Mouse (Mus musculus) B cell, adult 2 months (primary cell): ENCODE measurements at regions not wholly inside any gene's neighbourhood (a gene's known extent, or its start where the extent isn't known, plus 50 kb on each side); places are given as distances from the start of the nearest gene placed in this dataset.

Source experiments
- DNase-seq, 2 experiments: peaks; one replicate each; pipeline ENCODE4 v3.0.0; 2022

- DNase-seq, result no peak
Observed at GRCm38 (mm10) chr17:62058016-62058415, 823.1 kb downstream of the Efna5 start.

GRCm38 (mm10) chr17:62054801-62055200, 826.3 kb downstream of the Efna5 start:
- no peak for DNase-seq

- no peak for DNase-seq
Observed at GRCm38 (mm10) chr17:62048989-62049388, 832.1 kb downstream of the Efna5 start.

GRCm38 (mm10) chr17:62030614-62031013, 850.5 kb downstream of the Efna5 start:
- no peak for DNase-seq
